ENCODE assay signal across 8 mouse cellular contexts in genomic region chr1:66862712-66863511, GRCm38 (mm10). TPM values are rescaled to one million over a fixed set of nuclear protein-coding genes. Genes with fewer than 3 reads are reported as not detected.
DNase-seq lines count a peak whose midpoint lies in the region; ATAC-seq and TF ChIP-seq lines count a peak whose summit lies in the region.

Gene Acadl, minus strand, starts transcription at chr1:66863277.

- peak within 1 kb of the TSS; percentile 80 for H3K9ac ChIP-seq in hindbrain, embryonic 16.5 days (ENCODE audit: low read depth, low read length)

- H3K27me3 ChIP-seq in hindbrain, embryonic 16.5 days (replicated peaks; ENCODE audit: control insufficient read depth, insufficient read depth, low read length), result no peaks in the 10 kb centered on the region

- peaks cover 5% of the 10 kb centered on the region for H3K4me1 ChIP-seq in hindbrain, embryonic 16.5 days (ENCODE audit: control insufficient read depth, insufficient read depth, low read depth, low read length)

- TF ChIP-seq CTCF in gastrocnemius, adult 2 months (IDR thresholded peaks at IDR 0.05), result no peak

- ATAC-seq in common myeloid progenitor, adult 5-6 weeks (replicated peaks; ENCODE audit: low read depth, poor library complexity, severe bottlenecking), result peak; percentile 76
- ATAC-seq in hindbrain, embryonic 16.5 days, result peak; percentile 91

- peaks cover 48% of the 10 kb centered on the region for H3K79me2 ChIP-seq in macrophage (ENCODE audit: inconsistent target)

- peak within 1 kb of the TSS; percentile 87 for H3K4me2 ChIP-seq in hindbrain, embryonic 16.5 days (ENCODE audit: low read length)

- no peaks in the 10 kb centered on the region; the same call in none of the 2 replicates for H3K9me3 ChIP-seq in hindbrain, embryonic 16.5 days (ENCODE audit: control insufficient read depth, low read length)

- under 1% methylated on average over 75 of the region's 85 CpGs for whole genome bisulfite sequencing in hindbrain, embryonic 16.5 days
- under 1% methylated on average over 79 of the region's 85 CpGs for WGBS in macrophage (ENCODE audit: missing documents)

- H3K4me3 ChIP-seq in gastrocnemius, adult 2 months, result peak within 1 kb of the TSS; percentile 99
- peak within 1 kb of the TSS; percentile 76 for H3K4me3 ChIP-seq in hindbrain, embryonic 16.5 days (ENCODE audit: low read length)
- peak within 1 kb of the TSS; percentile 77 for H3K4me3 ChIP-seq in macrophage (ENCODE audit: inconsistent target)

- intact Hi-C loops in gastrocnemius, adult 2 months (cut with DNase I), result loop anchor here (2.0 to 5.0 kb wide), 2 partner anchors 34 to 46 kb away; partner anchors contain the start of gene Kansl1l

- peak; percentile 63 for DNase-seq in ZHBTc4 (ENCODE audit: low read depth, low spot score)
- peak; percentile 95 for DNase-seq in gastrocnemius, adult 2 months
- DNase-seq in left cerebral cortex, adult 18-20 months (ENCODE audit: low spot score in 2 of 2), result peak; percentile 43 to 57
- DNase-seq in right cerebral cortex, adult 18-20 months, result peak; percentile 57
- DNase-seq in urinary bladder, postnatal 10 days (ENCODE audit: low spot score), result peak; percentile 60

- H3K27ac ChIP-seq in gastrocnemius, adult 2 months, result peak within 1 kb of the TSS; percentile 97
- peak within 1 kb of the TSS; percentile 77 for H3K27ac ChIP-seq in hindbrain, embryonic 16.5 days (ENCODE audit: low read depth, low read length)
- peak within 1 kb of the TSS; percentile 55 for H3K27ac ChIP-seq in macrophage

- no peaks in the 10 kb centered on the region for H3K36me3 ChIP-seq in hindbrain, embryonic 16.5 days (ENCODE audit: control insufficient read depth, insufficient read depth, low read length)
- peaks cover 13% of the 10 kb centered on the region; the same call in 1 of the 2 replicates for H3K36me3 ChIP-seq in macrophage (ENCODE audit: inconsistent target)

RNA-seq across cellular contexts. Expression of gene Acadl, which starts in this region (rescaled TPM):
- 89.4 and 98.8 TPM in 2 replicates for total RNA-seq in common myeloid progenitor, adult 5-6 weeks (2017)
- total RNA-seq in gastrocnemius, adult 2 months (2021), result 100 to 1,000 TPM; 186 to 398 TPM
- polyA plus RNA-seq in hindbrain, embryonic 16.5 days (2015; fragmentation: Nextera tagmentation; extraction: Ambion mirVana), result 65.8 and 74.9 TPM in 2 replicates
- 10 to 100 TPM; 29.9 to 31.4 TPM for total RNA-seq in left cerebral cortex, adult 18-20 months (2021)
- total RNA-seq in macrophage (2018; cell fraction: chromatin; rRNA removed), result 10 to 100 TPM; 15.7 to 81.6 (median 35.8) TPM
- total RNA-seq in macrophage (2018; cell fraction: cytosol; rRNA removed), result 100 to 1,000 TPM in 9 of 26 experiments, 10 to 100 TPM in 17; 65.9 to 115 (median 83.6) TPM
- total RNA-seq in macrophage (2018; cell fraction: nucleus; rRNA removed), result 10 to 100 TPM; 23.6 to 58.6 (median 37.3) TPM
- 68.1 to 167 TPM (median 89.3 TPM) in 3 replicates for polyA plus RNA-seq in macrophage (2018)

Comparison
In these comparisons a context has a peak if more than half of its experiments do, and no peak if none do; other contexts are left out.
1. Peak in every context shown above with its lines: DNase-seq, ATAC-seq, H3K4me3 ChIP-seq and H3K27ac ChIP-seq.